Mouse (Mus musculus): Measurements from ENCODE around the gene Epb41l2. TPM values are rescaled to one million over a fixed set of nuclear protein-coding genes. Genes with fewer than 3 reads are reported as not detected.

Epb41l2 gene
- polyA plus RNA-seq, 1 experiment from 2014 or later: 40.8 TPM

- 83% methylated on average over 3 of the region's 3 CpGs for WGBS
- Histone ChIP-seq H3K9ac (ENCODE audit: low read length) (no peak overlapping the region), H3K4me2 (no peak overlapping the region), H3K27me3 (ENCODE audit: control insufficient read depth, insufficient read depth, low read length) (no peaks in the 10 kb centered on the region), H3K36me3 (ENCODE audit: control insufficient read depth, insufficient read depth, low read length) (no peaks in the 10 kb centered on the region), H3K4me1 (ENCODE audit: control insufficient read depth, insufficient read depth, low read length) (no peaks in the 10 kb centered on the region), H3K4me3 (ENCODE audit: low read depth, low read length) (no peak overlapping the region), H3K9me3 (ENCODE audit: control insufficient read depth, low read length) (no peaks in the 10 kb centered on the region), H3K27ac (ENCODE audit: low read depth, low read length) (no peak overlapping the region)
- DNase-seq (ENCODE audit: low spot score, missing footprints) (peak; percentile 21), ATAC-seq (ENCODE audit: low FRiP score) (no peak)
These were observed 103.1 kb downstream of the Epb41l2 start for GRCm38 (mm10) chr10:25462669-25463068.

- Histone ChIP-seq H3K4me3 (ENCODE audit: low read depth, low read length) (no peak overlapping the region), H3K4me1 (ENCODE audit: control insufficient read depth, insufficient read depth, low read length) (no peaks in the 10 kb centered on the region), H3K36me3 (ENCODE audit: control insufficient read depth, insufficient read depth, low read length) (no peaks in the 10 kb centered on the region), H3K27ac (ENCODE audit: low read depth, low read length) (no peak overlapping the region), H3K9me3 (ENCODE audit: control insufficient read depth, low read length) (no peaks in the 10 kb centered on the region), H3K27me3 (ENCODE audit: control insufficient read depth, insufficient read depth, low read length) (no peaks in the 10 kb centered on the region), H3K4me2 (no peak overlapping the region), H3K9ac (ENCODE audit: low read length) (no peak overlapping the region)
- no peak for ATAC-seq (ENCODE audit: low FRiP score)
- DNase-seq (ENCODE audit: low spot score, missing footprints): no peak
- WGBS: 79% methylated on average over 2 of the region's 2 CpGs
These were observed 106.9 kb downstream of the Epb41l2 start for GRCm38 (mm10) chr10:25466493-25466892.

GRCm38 (mm10) chr10:25471944-25472343 lies 112.3 kb downstream of the Epb41l2 start:
- no peak overlapping the region for H3K27ac ChIP-seq (ENCODE audit: low read depth, low read length)
- no peak for DNase-seq (ENCODE audit: low spot score, missing footprints)
- no peaks in the 10 kb centered on the region for H3K9me3 ChIP-seq (ENCODE audit: control insufficient read depth, low read length)
- WGBS: 85% methylated on average over 2 of the region's 2 CpGs
- no peaks in the 10 kb centered on the region for H3K27me3 ChIP-seq (ENCODE audit: control insufficient read depth, insufficient read depth, low read length)
- H3K36me3 ChIP-seq (ENCODE audit: control insufficient read depth, insufficient read depth, low read length): no peaks in the 10 kb centered on the region
- H3K4me1 ChIP-seq (ENCODE audit: control insufficient read depth, insufficient read depth, low read length): no peaks in the 10 kb centered on the region
- H3K4me2 ChIP-seq: no peak overlapping the region
- H3K9ac ChIP-seq (ENCODE audit: low read length): no peak overlapping the region
- H3K4me3 ChIP-seq (ENCODE audit: low read depth, low read length): no peak overlapping the region
- no peak for ATAC-seq (ENCODE audit: low FRiP score)

- Histone ChIP-seq H3K4me3 (ENCODE audit: low read depth, low read length) (no peak overlapping the region), H3K27me3 (ENCODE audit: control insufficient read depth, insufficient read depth, low read length) (no peaks in the 10 kb centered on the region), H3K4me1 (ENCODE audit: control insufficient read depth, insufficient read depth, low read length) (no peaks in the 10 kb centered on the region), H3K9ac (ENCODE audit: low read length) (no peak overlapping the region), H3K4me2 (no peak overlapping the region), H3K27ac (ENCODE audit: low read depth, low read length) (no peak overlapping the region), H3K36me3 (ENCODE audit: control insufficient read depth, insufficient read depth, low read length) (no peaks in the 10 kb centered on the region), H3K9me3 (ENCODE audit: control insufficient read depth, low read length) (no peaks in the 10 kb centered on the region)
- ATAC-seq (ENCODE audit: low FRiP score): no peak
- 91% methylated on average over 3 of the region's 3 CpGs for WGBS
- no peak for DNase-seq (ENCODE audit: low spot score, missing footprints)
These were observed 120.1 kb downstream of the Epb41l2 start for GRCm38 (mm10) chr10:25479716-25480115.

GRCm38 (mm10) chr10:25482791-25483190 lies 123.2 kb downstream of the Epb41l2 start:
- Histone ChIP-seq H3K4me1 (ENCODE audit: control insufficient read depth, insufficient read depth, low read length) (no peaks in the 10 kb centered on the region), H3K27me3 (ENCODE audit: control insufficient read depth, insufficient read depth, low read length) (no peaks in the 10 kb centered on the region), H3K9ac (ENCODE audit: low read length) (no peak overlapping the region), H3K36me3 (ENCODE audit: control insufficient read depth, insufficient read depth, low read length) (no peaks in the 10 kb centered on the region), H3K27ac (ENCODE audit: low read depth, low read length) (no peak overlapping the region), H3K4me2 (no peak overlapping the region), H3K9me3 (ENCODE audit: control insufficient read depth, low read length) (no peaks in the 10 kb centered on the region), H3K4me3 (ENCODE audit: low read depth, low read length) (no peak overlapping the region)
- ATAC-seq (ENCODE audit: low FRiP score): no peak
- DNase-seq (ENCODE audit: low spot score, missing footprints): no peak
- 74% methylated on average over 5 of the region's 5 CpGs for WGBS

GRCm38 (mm10) chr10:25488456-25488855 lies 128.9 kb downstream of the Epb41l2 start:
- WGBS: 22% methylated on average over 1 of the region's 1 CpGs
- 0 out of 2 replicates have a peak, but pooled peaks have one; percentile 71 for ATAC-seq (ENCODE audit: low FRiP score)
- peak; percentile 90 for DNase-seq (ENCODE audit: low spot score, missing footprints)
- no peaks in the 10 kb centered on the region for H3K36me3 ChIP-seq (ENCODE audit: control insufficient read depth, insufficient read depth, low read length)
- no peak overlapping the region for H3K4me2 ChIP-seq
- H3K4me3 ChIP-seq (ENCODE audit: low read depth, low read length): no peak overlapping the region
- no peaks in the 10 kb centered on the region for H3K27me3 ChIP-seq (ENCODE audit: control insufficient read depth, insufficient read depth, low read length)
- H3K9ac ChIP-seq (ENCODE audit: low read length): no peak overlapping the region
- no peaks in the 10 kb centered on the region for H3K9me3 ChIP-seq (ENCODE audit: control insufficient read depth, low read length)
- no peaks in the 10 kb centered on the region for H3K4me1 ChIP-seq (ENCODE audit: control insufficient read depth, insufficient read depth, low read length)
- H3K27ac ChIP-seq (ENCODE audit: low read depth, low read length): no peak overlapping the region

GRCm38 (mm10) chr10:25499323-25500071 lies 139.9 kb downstream of the Epb41l2 start:
- DNase-seq (ENCODE audit: low spot score, missing footprints) (no peak), ATAC-seq (ENCODE audit: low FRiP score) (no peak)
- WGBS: 68% methylated on average over 10 of the region's 10 CpGs
- no peak overlapping the region for H3K9ac ChIP-seq (ENCODE audit: low read length)
- no peaks in the 10 kb centered on the region for H3K9me3 ChIP-seq (ENCODE audit: control insufficient read depth, low read length)
- H3K4me2 ChIP-seq: no peak overlapping the region
- no peaks in the 10 kb centered on the region for H3K27me3 ChIP-seq (ENCODE audit: control insufficient read depth, insufficient read depth, low read length)
- no peaks in the 10 kb centered on the region for H3K36me3 ChIP-seq (ENCODE audit: control insufficient read depth, insufficient read depth, low read length)
- H3K4me3 ChIP-seq (ENCODE audit: low read depth, low read length): no peak overlapping the region
- no peaks in the 10 kb centered on the region for H3K4me1 ChIP-seq (ENCODE audit: control insufficient read depth, insufficient read depth, low read length)
- H3K27ac ChIP-seq (ENCODE audit: low read depth, low read length): no peak overlapping the region

- Histone ChIP-seq H3K27me3 (ENCODE audit: control insufficient read depth, insufficient read depth, low read length) (no peaks in the 10 kb centered on the region), H3K9ac (ENCODE audit: low read length) (no peak overlapping the region), H3K4me1 (ENCODE audit: control insufficient read depth, insufficient read depth, low read length) (no peaks in the 10 kb centered on the region), H3K27ac (ENCODE audit: low read depth, low read length) (no peak overlapping the region), H3K9me3 (ENCODE audit: control insufficient read depth, low read length) (no peaks in the 10 kb centered on the region), H3K36me3 (ENCODE audit: control insufficient read depth, insufficient read depth, low read length) (no peaks in the 10 kb centered on the region), H3K4me3 (ENCODE audit: low read depth, low read length) (no peak overlapping the region), H3K4me2 (no peak overlapping the region)
- WGBS: 87% methylated on average over 5 of the region's 5 CpGs
- DNase-seq (ENCODE audit: low spot score, missing footprints) (no peak), ATAC-seq (ENCODE audit: low FRiP score) (no peak)
These were observed 143.7 kb downstream of the Epb41l2 start for GRCm38 (mm10) chr10:25503250-25503649.

- Histone ChIP-seq H3K9me3 (ENCODE audit: control insufficient read depth, low read length) (no peaks in the 10 kb centered on the region), H3K27me3 (ENCODE audit: control insufficient read depth, insufficient read depth, low read length) (no peaks in the 10 kb centered on the region), H3K4me3 (ENCODE audit: low read depth, low read length) (no peak overlapping the region), H3K27ac (ENCODE audit: low read depth, low read length) (no peak overlapping the region), H3K4me1 (ENCODE audit: control insufficient read depth, insufficient read depth, low read length) (no peaks in the 10 kb centered on the region), H3K9ac (ENCODE audit: low read length) (no peak overlapping the region), H3K4me2 (no peak overlapping the region), H3K36me3 (ENCODE audit: control insufficient read depth, insufficient read depth, low read length) (no peaks in the 10 kb centered on the region)
- 87% methylated on average over 1 of the region's 1 CpGs for WGBS
- DNase-seq (ENCODE audit: low spot score, missing footprints): no peak
- ATAC-seq (ENCODE audit: low FRiP score): no peak
These were observed 154.2 kb downstream of the Epb41l2 start for GRCm38 (mm10) chr10:25513821-25514220.
